Mouse (Mus musculus): ENCODE results near the gene Stxbp2.

DNA sequence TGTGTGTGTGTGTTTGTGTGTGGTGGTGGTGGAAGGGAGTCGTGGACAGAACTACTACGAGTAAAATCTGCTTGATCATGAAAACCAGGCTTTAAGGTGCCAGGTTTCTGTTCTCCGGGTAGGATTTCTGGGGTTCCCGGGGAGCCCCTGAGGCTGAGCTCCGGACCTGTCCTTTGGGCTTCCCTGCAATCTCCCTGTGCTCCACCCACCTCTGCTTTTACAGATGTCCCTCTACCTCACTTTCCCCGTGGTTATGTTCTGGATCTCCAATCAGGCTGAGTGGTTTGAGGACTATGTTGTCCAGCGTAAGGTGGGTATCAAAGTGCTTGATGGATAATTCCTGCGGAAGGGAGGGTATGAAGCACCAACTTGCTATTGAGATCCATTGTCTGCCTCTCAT lies 8.6 kb upstream of the Stxbp2 start:
- TF ChIP-seq CTCF (IDR thresholded peaks at IDR 0.05; ENCODE audit: low read depth): no peak
- no peak for TF ChIP-seq EP300 (IDR thresholded peaks at IDR 0.05; ENCODE audit: low read depth)

Data from liver, postnatal 0 days (tissue).